Mouse (Mus musculus): ENCODE measurements around the gene Fgfr4. TPM values are rescaled to one million over a fixed set of nuclear protein-coding genes. Genes with fewer than 3 reads are reported as not detected.
A peak's percentile ranks its signal among the peaks of the same experiment; 100 is the strongest.

Gene Fgfr4
- polyA plus RNA-seq (2015; fragmentation: Nextera tagmentation; extraction: Ambion mirVana): 11.7 and 12.4 TPM in 2 replicates

- peak within 1 kb of the TSS; percentile 80 for H3K9ac ChIP-seq (ENCODE audit: low read depth, low read length)
- H3K27me3 ChIP-seq (replicated peaks; ENCODE audit: control insufficient read depth, insufficient read depth, low read length): no peaks in the 10 kb centered on the region; the same call in 1 of the 2 replicates
- ATAC-seq: peak; percentile 87
- H3K4me1 ChIP-seq (ENCODE audit: control insufficient read depth, insufficient read depth, low read length): peaks cover 13% of the 10 kb centered on the region
- 2% methylated on average over 67 of the region's 68 CpGs for WGBS
- H3K9me3 ChIP-seq (ENCODE audit: control insufficient read depth, low read length): no peaks in the 10 kb centered on the region
- peak within 1 kb of the TSS; percentile 68 for H3K4me3 ChIP-seq (ENCODE audit: low read length)
- no peaks in the 10 kb centered on the region for H3K36me3 ChIP-seq (ENCODE audit: control insufficient read depth, insufficient read depth, low read length)
- peak within 1 kb of the TSS; percentile 96 for H3K27ac ChIP-seq (ENCODE audit: low read length)
- H3K4me2 ChIP-seq (ENCODE audit: low read depth, low read length): peak within 1 kb of the TSS; percentile 95
Measured at GRCm38 (mm10) chr13:55152621-55153415, at the start of gene Fgfr4. TSS of gene Fgfr4 (plus strand) at chr13:55152640.

- Histone ChIP-seq H3K9me3 (ENCODE audit: control insufficient read depth, low read length) (no peaks in the 10 kb centered on the region), H3K27me3 (replicated peaks; ENCODE audit: control insufficient read depth, insufficient read depth, low read length) (no peaks in the 10 kb centered on the region), H3K4me2 (ENCODE audit: low read depth, low read length) (no peak overlapping the region), H3K27ac (ENCODE audit: low read length) (no peak overlapping the region), H3K4me1 (ENCODE audit: control insufficient read depth, insufficient read depth, low read length) (peaks cover 12% of the 10 kb centered on the region), H3K36me3 (ENCODE audit: control insufficient read depth, insufficient read depth, low read length) (peaks cover 6% of the 10 kb centered on the region; the same call in 1 of the 2 replicates), H3K4me3 (ENCODE audit: low read length) (no peak overlapping the region), H3K9ac (ENCODE audit: low read depth, low read length) (no peak overlapping the region)
- no peak for ATAC-seq
- WGBS: 58% methylated on average over 2 of the region's 2 CpGs
Measured at GRCm38 (mm10) chr13:55103351-55103750, 49.1 kb upstream of the Fgfr4 start.

GRCm38 (mm10) chr13:55105045-55105952 is 47.1 kb upstream of the Fgfr4 start, which contains the start of gene Zfp346:
TSS of gene Zfp346 (plus strand) at chr13:55105311.
- peak within 1 kb of the TSS; percentile 92 for H3K9ac ChIP-seq (ENCODE audit: low read depth, low read length)
- peak within 1 kb of the TSS; percentile 90 for H3K4me3 ChIP-seq (ENCODE audit: low read length)
- H3K9me3 ChIP-seq (ENCODE audit: control insufficient read depth, low read length): no peaks in the 10 kb centered on the region
- under 1% methylated on average over 64 of the region's 66 CpGs for WGBS
- H3K4me2 ChIP-seq (ENCODE audit: low read depth, low read length): peak within 1 kb of the TSS; percentile 86
- H3K27me3 ChIP-seq (replicated peaks; ENCODE audit: control insufficient read depth, insufficient read depth, low read length): no peaks in the 10 kb centered on the region
- H3K4me1 ChIP-seq (ENCODE audit: control insufficient read depth, insufficient read depth, low read length): peaks cover 6% of the 10 kb centered on the region
- peak; percentile 95 for ATAC-seq
- peak within 1 kb of the TSS; percentile 87 for H3K27ac ChIP-seq (ENCODE audit: low read length)
- H3K36me3 ChIP-seq (ENCODE audit: control insufficient read depth, insufficient read depth, low read length): peaks cover 6% of the 10 kb centered on the region; the same call in 1 of the 2 replicates

GRCm38 (mm10) chr13:55105953-55106691 is 46.3 kb upstream of the Fgfr4 start:
- Histone ChIP-seq H3K4me1 (ENCODE audit: control insufficient read depth, insufficient read depth, low read length) (peaks cover 6% of the 10 kb centered on the region), H3K36me3 (ENCODE audit: control insufficient read depth, insufficient read depth, low read length) (peaks cover 6% of the 10 kb centered on the region; the same call in 1 of the 2 replicates), H3K4me3 (ENCODE audit: low read length) (peak overlapping the region; percentile 90), H3K27ac (ENCODE audit: low read length) (peak overlapping the region; percentile 87; the same call in 1 of the 2 replicates), H3K9me3 (ENCODE audit: control insufficient read depth, low read length) (no peaks in the 10 kb centered on the region), H3K4me2 (ENCODE audit: low read depth, low read length) (peak overlapping the region; percentile 86), H3K27me3 (replicated peaks; ENCODE audit: control insufficient read depth, insufficient read depth, low read length) (no peaks in the 10 kb centered on the region), H3K9ac (ENCODE audit: low read depth, low read length) (peak overlapping the region; percentile 92)
- 18% methylated on average over 8 of the region's 8 CpGs for WGBS
- no peak for ATAC-seq

GRCm38 (mm10) chr13:55107116-55107515 is 45.3 kb upstream of the Fgfr4 start:
- H3K9ac ChIP-seq (ENCODE audit: low read depth, low read length): no peak overlapping the region
- no peak overlapping the region for H3K27ac ChIP-seq (ENCODE audit: low read length)
- no peak for ATAC-seq
- peaks cover 6% of the 10 kb centered on the region for H3K4me1 ChIP-seq (ENCODE audit: control insufficient read depth, insufficient read depth, low read length)
- 88% methylated on average over 4 of the region's 4 CpGs for WGBS
- H3K36me3 ChIP-seq (ENCODE audit: control insufficient read depth, insufficient read depth, low read length): peaks cover 6% of the 10 kb centered on the region; the same call in 1 of the 2 replicates
- H3K4me2 ChIP-seq (ENCODE audit: low read depth, low read length): no peak overlapping the region
- no peaks in the 10 kb centered on the region for H3K9me3 ChIP-seq (ENCODE audit: control insufficient read depth, low read length)
- no peak overlapping the region for H3K4me3 ChIP-seq (ENCODE audit: low read length)
- no peaks in the 10 kb centered on the region for H3K27me3 ChIP-seq (replicated peaks; ENCODE audit: control insufficient read depth, insufficient read depth, low read length)

- Histone ChIP-seq H3K9me3 (ENCODE audit: control insufficient read depth, low read length) (no peaks in the 10 kb centered on the region), H3K4me1 (ENCODE audit: control insufficient read depth, insufficient read depth, low read length) (peaks cover 6% of the 10 kb centered on the region), H3K27me3 (replicated peaks; ENCODE audit: control insufficient read depth, insufficient read depth, low read length) (no peaks in the 10 kb centered on the region), H3K36me3 (ENCODE audit: control insufficient read depth, insufficient read depth, low read length) (peaks cover 6% of the 10 kb centered on the region; the same call in 1 of the 2 replicates), H3K4me3 (ENCODE audit: low read length) (no peak overlapping the region), H3K4me2 (ENCODE audit: low read depth, low read length) (no peak overlapping the region), H3K9ac (ENCODE audit: low read depth, low read length) (no peak overlapping the region), H3K27ac (ENCODE audit: low read length) (no peak overlapping the region)
- 86% methylated on average over 8 of the region's 8 CpGs for WGBS
- ATAC-seq: no peak
Measured at GRCm38 (mm10) chr13:55107694-55108093, 44.7 kb upstream of the Fgfr4 start.

GRCm38 (mm10) chr13:55114375-55114774 is 38.1 kb upstream of the Fgfr4 start:
- no peaks in the 10 kb centered on the region for H3K27me3 ChIP-seq (replicated peaks; ENCODE audit: control insufficient read depth, insufficient read depth, low read length)
- H3K9me3 ChIP-seq (ENCODE audit: control insufficient read depth, low read length): no peaks in the 10 kb centered on the region
- no peak overlapping the region for H3K27ac ChIP-seq (ENCODE audit: low read length)
- ATAC-seq: no peak
- 77% methylated on average over 6 of the region's 6 CpGs for WGBS
- no peak overlapping the region for H3K4me2 ChIP-seq (ENCODE audit: low read depth, low read length)
- peaks cover 9% of the 10 kb centered on the region for H3K36me3 ChIP-seq (ENCODE audit: control insufficient read depth, insufficient read depth, low read length)
- H3K9ac ChIP-seq (ENCODE audit: low read depth, low read length): no peak overlapping the region
- H3K4me3 ChIP-seq (ENCODE audit: low read length): no peak overlapping the region
- H3K4me1 ChIP-seq (ENCODE audit: control insufficient read depth, insufficient read depth, low read length): no peaks in the 10 kb centered on the region

GRCm38 (mm10) chr13:55124903-55125302 is 27.5 kb upstream of the Fgfr4 start:
- no peaks in the 10 kb centered on the region for H3K9me3 ChIP-seq (ENCODE audit: control insufficient read depth, low read length)
- H3K27ac ChIP-seq (ENCODE audit: low read length): no peak overlapping the region
- no peak overlapping the region for H3K9ac ChIP-seq (ENCODE audit: low read depth, low read length)
- H3K27me3 ChIP-seq (replicated peaks; ENCODE audit: control insufficient read depth, insufficient read depth, low read length): no peaks in the 10 kb centered on the region
- H3K36me3 ChIP-seq (ENCODE audit: control insufficient read depth, insufficient read depth, low read length): peaks cover 8% of the 10 kb centered on the region; the same call in 1 of the 2 replicates
- 95% methylated on average over 6 of the region's 6 CpGs for WGBS
- H3K4me1 ChIP-seq (ENCODE audit: control insufficient read depth, insufficient read depth, low read length): no peaks in the 10 kb centered on the region
- no peak overlapping the region for H3K4me3 ChIP-seq (ENCODE audit: low read length)
- no peak overlapping the region for H3K4me2 ChIP-seq (ENCODE audit: low read depth, low read length)
- ATAC-seq: no peak
